Comparison of ENCODE assay signal across 9 mouse cellular contexts in the genomic region with DNA sequence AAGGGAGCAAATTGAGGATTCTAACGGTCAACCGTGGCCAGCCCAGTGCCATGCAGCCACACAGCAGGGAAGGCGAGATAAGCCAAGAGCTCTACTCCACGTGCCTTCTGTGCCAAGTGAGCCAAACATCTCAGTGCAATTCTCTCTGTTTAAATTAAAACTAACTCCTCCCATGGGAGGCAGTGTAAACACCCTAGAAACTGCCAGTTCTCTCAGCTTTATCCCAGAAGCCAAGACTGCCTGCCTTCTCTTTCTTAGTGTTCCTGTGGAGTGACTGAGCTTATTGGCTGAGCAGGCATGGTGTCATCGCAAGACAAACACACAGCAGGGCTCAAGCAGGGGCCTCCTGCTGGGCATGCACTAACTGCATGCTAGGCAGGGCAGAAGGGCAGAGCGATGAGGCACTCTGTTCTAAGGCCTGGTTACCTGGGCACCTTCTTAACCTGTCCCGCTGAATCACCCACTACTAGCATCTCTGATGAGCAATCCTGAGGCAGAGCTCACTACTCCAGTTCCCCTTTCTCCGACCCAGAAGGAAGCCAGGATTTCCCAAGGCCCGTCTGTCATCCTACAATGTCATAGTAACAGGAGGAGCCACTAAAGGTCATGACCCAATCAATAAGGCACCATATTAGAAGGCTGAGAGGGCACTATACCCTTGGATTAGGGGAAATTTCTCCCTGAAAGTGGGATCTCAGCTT. TPM values are rescaled to one million over a fixed set of nuclear protein-coding genes. Genes with fewer than 3 reads are reported as not detected.
DNase-seq lines count a peak whose midpoint lies in the region; ATAC-seq and TF ChIP-seq lines count a peak whose summit lies in the region.
"Had no signal": no experiment of that assay in that cellular context is flagged by ENCODE, and none has a peak within 500 bp of the region (broad histone marks: within the 10 kb centered on the region; RNA-seq: fewer than 3 reads in every experiment).

No protein-coding gene starts in this region.

- DNase-seq in cerebellum, adult 11 months: peak; percentile 56
- peak; percentile 57 for DNase-seq in G1E (ENCODE audit: low spot score)
- peak; percentile 25 for DNase-seq in forebrain, embryonic 14.5 days (ENCODE audit: low spot score)
- no peak for DNase-seq in testis, postnatal 14 days (ENCODE audit: low spot score)

- no peaks in the 10 kb centered on the region for H3K9me3 ChIP-seq in G1E (replicated peaks)
- no peaks in the 10 kb centered on the region for H3K9me3 ChIP-seq in forebrain, embryonic 14.5 days (replicated peaks; ENCODE audit: control insufficient read depth, low read length)
- no peaks in the 10 kb centered on the region for H3K9me3 ChIP-seq in liver, embryonic 16.5 days (replicated peaks; ENCODE audit: control insufficient read depth, low read length)
- no peaks in the 10 kb centered on the region for H3K9me3 ChIP-seq in neural tube, embryonic 13.5 days

- no peak overlapping the region for H3K27ac ChIP-seq in forebrain, embryonic 14.5 days (ENCODE audit: low read depth, low read length)
- H3K27ac ChIP-seq in liver, embryonic 16.5 days (ENCODE audit: low read length): peak overlapping the region; percentile 26
- H3K27ac ChIP-seq in neural tube, embryonic 13.5 days (replicated peaks): peak overlapping the region; percentile 35; the same call in 1 of the 2 replicates

- no peak overlapping the region for H3K4me2 ChIP-seq in forebrain, embryonic 14.5 days (ENCODE audit: low read length)
- H3K4me2 ChIP-seq in liver, embryonic 16.5 days (ENCODE audit: low read depth, low read length): peak overlapping the region; percentile 30
- peak overlapping the region; percentile 30 for H3K4me2 ChIP-seq in neural tube, embryonic 13.5 days

- no peak for TF ChIP-seq CTCF in G1E (IDR thresholded peaks at IDR 0.05; ENCODE audit: low read depth, low read length)

- 39% methylated on average over 9 of the region's 9 CpGs for WGBS in forebrain, embryonic 14.5 days
- 28% methylated on average over 9 of the region's 9 CpGs for WGBS in liver, embryonic 16.5 days (ENCODE audit: insufficient replicate concordance)
- WGBS in neural tube, embryonic 13.5 days: 32% methylated on average over 9 of the region's 9 CpGs

- H3K36me3 ChIP-seq in G1E (replicated peaks): peaks cover 59% of the 10 kb centered on the region
- peaks cover 42% of the 10 kb centered on the region for H3K36me3 ChIP-seq in forebrain, embryonic 14.5 days (ENCODE audit: control insufficient read depth, insufficient read depth, low read length)
- H3K36me3 ChIP-seq in liver, embryonic 16.5 days (ENCODE audit: control insufficient read depth, insufficient read depth): peaks cover 14% of the 10 kb centered on the region
- H3K36me3 ChIP-seq in neural tube, embryonic 13.5 days: peaks cover 42% of the 10 kb centered on the region

- ATAC-seq in cerebellum, adult (ENCODE audit: insufficient number of reproducible peaks, low FRiP score, low TSS enrichment): no peak
- ATAC-seq in G1E (ENCODE audit: extremely low read depth, insufficient number of reproducible peaks, low FRiP score, poor library complexity, severe bottlenecking): peak; percentile 63
- no peak for ATAC-seq in forebrain, embryonic 14.5 days
- ATAC-seq in liver, embryonic 16.5 days (ENCODE audit: low read depth): peak; percentile 7; the same call in 1 of the 2 replicates
- no peak for ATAC-seq in neural tube, embryonic 13.5 days (ENCODE audit: low read depth)
- no peak for ATAC-seq in activated CD4-positive, CD25-positive, alpha-beta regulatory T cell, adult 4 months

- H3K4me1 ChIP-seq in G1E (ENCODE audit: insufficient read depth, low read depth, low read length): peaks cover 84% of the 10 kb centered on the region
- H3K4me1 ChIP-seq in forebrain, embryonic 14.5 days (ENCODE audit: control insufficient read depth, insufficient read depth, low read length): peaks cover 10% of the 10 kb centered on the region
- peaks cover 43% of the 10 kb centered on the region for H3K4me1 ChIP-seq in liver, embryonic 16.5 days (ENCODE audit: control insufficient read depth, low read depth, low read length)
- peaks cover 54% of the 10 kb centered on the region for H3K4me1 ChIP-seq in neural tube, embryonic 13.5 days (replicated peaks)

- peak overlapping the region; percentile 35 for H3K9ac ChIP-seq in forebrain, embryonic 14.5 days (ENCODE audit: low read length)
- H3K9ac ChIP-seq in liver, embryonic 16.5 days (ENCODE audit: low read depth, low read length): no peak overlapping the region
- H3K9ac ChIP-seq in neural tube, embryonic 13.5 days: peak overlapping the region; percentile 55; the same call in 1 of the 2 replicates

- H3K4me3 ChIP-seq in G1E (ENCODE audit: low read depth, low read length): peak overlapping the region; percentile 62; the same call in 1 of the 2 replicates
- H3K4me3 ChIP-seq in forebrain, embryonic 14.5 days (ENCODE audit: low read depth, low read length): no peak overlapping the region
- no peak overlapping the region for H3K4me3 ChIP-seq in liver, embryonic 16.5 days (ENCODE audit: low read depth, low read length)
- H3K4me3 ChIP-seq in neural tube, embryonic 13.5 days: no peak overlapping the region

- H3K27me3 ChIP-seq in G1E (ENCODE audit: insufficient read depth, low read length): no peaks in the 10 kb centered on the region
- no peaks in the 10 kb centered on the region for H3K27me3 ChIP-seq in forebrain, embryonic 14.5 days (replicated peaks; ENCODE audit: control insufficient read depth, insufficient read depth, low read length)
- H3K27me3 ChIP-seq in liver, embryonic 16.5 days (ENCODE audit: control insufficient read depth, insufficient read depth, low read depth, low read length): no peaks in the 10 kb centered on the region
- no peaks in the 10 kb centered on the region for H3K27me3 ChIP-seq in neural tube, embryonic 13.5 days

RNA-seq across cellular contexts. Expression of a gene that starts 2.8 kb away (rescaled TPM):
- total RNA-seq in G1E (2014; fragmentation: Nextera tagmentation) (62.0 and 62.3 TPM in 2 replicates), G1E (2017) (50.3 and 50.9 TPM in 2 replicates)
- polyA plus RNA-seq in G1E (2012): 17.4 and 23.0 TPM in 2 replicates
- 30.8 and 36.1 TPM in 2 replicates for polyA plus RNA-seq in forebrain, embryonic 14.5 days (2014; fragmentation: Nextera tagmentation; extraction: Ambion mirVana)
- polyA plus RNA-seq in liver, embryonic 16.5 days (2015; fragmentation: Nextera tagmentation; extraction: Ambion mirVana): 10.0 and 11.8 TPM in 2 replicates
- polyA plus RNA-seq in neural tube, embryonic 13.5 days (2015; fragmentation: Nextera tagmentation; extraction: Ambion mirVana): 30.4 and 31.1 TPM in 2 replicates
- polyA plus RNA-seq in activated CD4-positive, CD25-positive, alpha-beta regulatory T cell, adult 4 months (2017; shearing (Covaris generic)): 10 to 100 TPM; 12.8 to 16.7 TPM

RNA-seq across cellular contexts. Expression of a gene that starts 12.0 kb away (rescaled TPM):
- total RNA-seq in G1E (2014; fragmentation: Nextera tagmentation) (273 and 301 TPM in 2 replicates), G1E (2017) (110 and 117 TPM in 2 replicates)
- polyA plus RNA-seq in G1E (2012): 254 and 283 TPM in 2 replicates
- polyA plus RNA-seq in forebrain, embryonic 14.5 days (2014; fragmentation: Nextera tagmentation; extraction: Ambion mirVana): 63.2 and 70.6 TPM in 2 replicates
- polyA plus RNA-seq in liver, embryonic 16.5 days (2015; fragmentation: Nextera tagmentation; extraction: Ambion mirVana): 69.7 and 76.8 TPM in 2 replicates
- 31.6 and 33.5 TPM in 2 replicates for polyA plus RNA-seq in neural tube, embryonic 13.5 days (2015; fragmentation: Nextera tagmentation; extraction: Ambion mirVana)
- 10 to 100 TPM; 62.7 to 63.7 TPM for polyA plus RNA-seq in activated CD4-positive, CD25-positive, alpha-beta regulatory T cell, adult 4 months (2017; shearing (Covaris generic))

RNA-seq across cellular contexts. Expression of a gene that starts 37.9 kb away (rescaled TPM):
- total RNA-seq in G1E (2014; fragmentation: Nextera tagmentation) (not detected in 2 replicates), G1E (2017) (not detected in 2 replicates)
- polyA plus RNA-seq in G1E (2012): not detected in 2 replicates
- not detected in 2 replicates for polyA plus RNA-seq in forebrain, embryonic 14.5 days (2014; fragmentation: Nextera tagmentation; extraction: Ambion mirVana)
- polyA plus RNA-seq in liver, embryonic 16.5 days (2015; fragmentation: Nextera tagmentation; extraction: Ambion mirVana): not detected in 2 replicates
- not detected in 2 replicates for polyA plus RNA-seq in neural tube, embryonic 13.5 days (2015; fragmentation: Nextera tagmentation; extraction: Ambion mirVana)
- polyA plus RNA-seq in activated CD4-positive, CD25-positive, alpha-beta regulatory T cell, adult 4 months (2017; shearing (Covaris generic)): not detected
- polyA plus RNA-seq: embryonic facial prominence, embryonic 11.5 days had no signal

RNA-seq across cellular contexts. Expression of a gene that starts 38.8 kb away (rescaled TPM):
- total RNA-seq in G1E (2014; fragmentation: Nextera tagmentation) (1.1 TPM in 1 of 2 replicates, not detected in the other), G1E (2017) (0.23 and 0.66 TPM in 2 replicates)
- polyA plus RNA-seq in G1E (2012): 1.3 and 1.7 TPM in 2 replicates
- 12.2 and 15.2 TPM in 2 replicates for polyA plus RNA-seq in forebrain, embryonic 14.5 days (2014; fragmentation: Nextera tagmentation; extraction: Ambion mirVana)
- polyA plus RNA-seq in liver, embryonic 16.5 days (2015; fragmentation: Nextera tagmentation; extraction: Ambion mirVana): 27.0 and 29.1 TPM in 2 replicates
- polyA plus RNA-seq in neural tube, embryonic 13.5 days (2015; fragmentation: Nextera tagmentation; extraction: Ambion mirVana): 19.7 and 21.8 TPM in 2 replicates
- 10 to 100 TPM; 31.5 to 44.8 TPM for polyA plus RNA-seq in activated CD4-positive, CD25-positive, alpha-beta regulatory T cell, adult 4 months (2017; shearing (Covaris generic))

RNA-seq across cellular contexts. Expression of a gene that starts 43.7 kb away (rescaled TPM):
- total RNA-seq in G1E (2014; fragmentation: Nextera tagmentation) (not detected in 2 replicates), G1E (2017) (not detected in 2 replicates)
- polyA plus RNA-seq in G1E (2012): not detected in 2 replicates
- polyA plus RNA-seq in forebrain, embryonic 14.5 days (2014; fragmentation: Nextera tagmentation; extraction: Ambion mirVana): not detected in 2 replicates
- not detected in 2 replicates for polyA plus RNA-seq in liver, embryonic 16.5 days (2015; fragmentation: Nextera tagmentation; extraction: Ambion mirVana)
- polyA plus RNA-seq in neural tube, embryonic 13.5 days (2015; fragmentation: Nextera tagmentation; extraction: Ambion mirVana): not detected in 2 replicates
- not detected for polyA plus RNA-seq in activated CD4-positive, CD25-positive, alpha-beta regulatory T cell, adult 4 months (2017; shearing (Covaris generic))
- polyA plus RNA-seq: embryonic facial prominence, embryonic 11.5 days had no signal

Comparison
In these comparisons a context has a peak if more than half of its experiments do, and no peak if none do; other contexts are left out.
1. ATAC-seq: peak in G1E (single experiment) and liver, embryonic 16.5 days (single experiment); none in cerebellum, adult (single experiment), forebrain, embryonic 14.5 days (single experiment), neural tube, embryonic 13.5 days (single experiment) and activated CD4-positive, CD25-positive, alpha-beta regulatory T cell, adult 4 months (single experiment).